Mouse (Mus musculus) CH12.LX (cell line): ENCODE data around the gene Ano5. TPM values are rescaled to one million over a fixed set of nuclear protein-coding genes. Genes with fewer than 3 reads are reported as not detected.

Experiments
- DNase-seq: peaks from one replicate; pipeline ENCODE4 v3.0.0-alpha.2; 2013; ENCODE audit errors: extremely low read depth
- H3K27ac ChIP-seq: 2 replicates; pipeline ENCODE4 v1.5.1; 2012; ENCODE audit warnings: low read depth, mild to moderate bottlenecking, control low read depth, moderate library complexity; ENCODE audit not compliant: insufficient read depth
- H3K27me3 ChIP-seq: replicated peaks from 2 replicates; pipeline ENCODE3; 2012; ENCODE audit warnings: inconsistent platforms
- H3K36me3 ChIP-seq, 2 experiments: replicated peaks in 1 of 2; 2 replicates each; pipeline versions ENCODE3 to v1.6.1; 2012; ENCODE audit warnings: inconsistent platforms in 1 of 2, low read length in 1 of 2, mild to moderate bottlenecking in 1 of 2, mixed read lengths in 1 of 2, moderate library complexity in 1 of 2; ENCODE audit not compliant: control insufficient read depth in 1 of 2, insufficient read depth in 1 of 2
- H3K4me1 ChIP-seq, 2 experiments: 2 replicates each; pipeline ENCODE4 v1.6.1; 2012; ENCODE audit warnings: inconsistent platforms in 1 of 2, moderate library complexity in 1 of 2; ENCODE audit not compliant: insufficient read depth in 2 of 2, control insufficient read depth in 1 of 2
- H3K4me2 ChIP-seq: 2 replicates; pipeline ENCODE4 v1.6.1; 2012; ENCODE audit warnings: low read depth, mild to moderate bottlenecking, control low read depth; ENCODE audit not compliant: poor library complexity, insufficient read depth, severe bottlenecking
- H3K4me3 ChIP-seq, 3 experiments: fragments of 150-350 bp in 1 of 3; sonication (generic) in 1 of 3; replicated peaks in 1 of 3; 2 replicates each; pipeline versions ENCODE3 to v1.5.1; 2011 to 2012; ENCODE audit warnings: low read depth in 2 of 3, low read length in 2 of 3, mild to moderate bottlenecking in 2 of 3, moderate library complexity in 2 of 3, control low read depth in 1 of 3, improper control_type of control experiment in 1 of 3, inconsistent platforms in 1 of 3, mixed read lengths in 1 of 3; ENCODE audit not compliant: poor library complexity in 1 of 3
- H3K79me2 ChIP-seq: replicated peaks from 2 replicates; pipeline ENCODE4 v1.6.1; 2012; ENCODE audit warnings: mild to moderate bottlenecking, moderate library complexity; ENCODE audit not compliant: control insufficient read depth, poor library complexity, insufficient read depth, severe bottlenecking; ENCODE audit errors: extremely low read depth
- H3K9ac ChIP-seq: 2 replicates; pipeline ENCODE4 v1.6.1; 2012; ENCODE audit warnings: low read depth, mild to moderate bottlenecking, control low read depth, moderate library complexity; ENCODE audit not compliant: insufficient read depth
- H3K9me3 ChIP-seq: replicated peaks from 2 replicates; pipeline ENCODE3; 2012; ENCODE audit warnings: low read length, inconsistent platforms, mixed read lengths
- BHLHE40 ChIP-seq: IDR thresholded peaks from 2 replicates; pipeline ENCODE4 v1.6.1; 2011; ENCODE audit warnings: mild to moderate bottlenecking, low read depth, low read length, improper control_type of control experiment
- CHD2 ChIP-seq: IDR thresholded peaks from 2 replicates; pipeline ENCODE4 v1.6.1; 2011; ENCODE audit warnings: low read length, improper control_type of control experiment
- ELF1 ChIP-seq: IDR thresholded peaks from 2 replicates; pipeline ENCODE4 v1.6.1; 2014; ENCODE audit warnings: low read depth, mild to moderate bottlenecking, inconsistent platforms, low read length, improper control_type of control experiment
- ETS1 ChIP-seq: conservative IDR thresholded peaks from 2 replicates; pipeline ENCODE4 v1.6.1; 2012; ENCODE audit warnings: low read depth, mild to moderate bottlenecking, inconsistent platforms, low read length, improper control_type of control experiment, moderate library complexity
- GABPA ChIP-seq: IDR thresholded peaks from 2 replicates; pipeline ENCODE4 v1.6.1; 2012; ENCODE audit warnings: low read depth, low read length, improper control_type of control experiment, inconsistent platforms; ENCODE audit not compliant: insufficient replicate concordance
- IRF4 ChIP-seq: IDR thresholded peaks from 2 replicates; pipeline ENCODE4 v1.6.1; 2014; ENCODE audit warnings: low read depth, mild to moderate bottlenecking, inconsistent platforms, low read length, improper control_type of control experiment
- JUND ChIP-seq: conservative IDR thresholded peaks from 2 replicates; pipeline ENCODE4 v1.6.1; 2011; ENCODE audit warnings: low read depth, low read length, improper control_type of control experiment
- KAT2A ChIP-seq: IDR thresholded peaks from 2 replicates; pipeline ENCODE4 v1.6.1; 2012; ENCODE audit warnings: low read length, improper control_type of control experiment, inconsistent platforms; ENCODE audit not compliant: insufficient replicate concordance
- MAFK ChIP-seq: IDR thresholded peaks from 2 replicates; pipeline ENCODE4 v1.6.1; 2011; ENCODE audit warnings: low read length, improper control_type of control experiment; ENCODE audit not compliant: insufficient replicate concordance
- PAX5 ChIP-seq: IDR thresholded peaks from 2 replicates; pipeline ENCODE4 v1.6.1; 2012; ENCODE audit warnings: low read length, inconsistent platforms, mixed read lengths
- RCOR1 ChIP-seq: conservative IDR thresholded peaks from 2 replicates; pipeline ENCODE4 v1.6.1; 2012; ENCODE audit warnings: low read depth, mild to moderate bottlenecking, inconsistent platforms, low read length, improper control_type of control experiment
- SMC3 ChIP-seq: IDR thresholded peaks from 2 replicates; pipeline ENCODE4 v1.6.1; 2011; ENCODE audit warnings: low read depth, low read length, improper control_type of control experiment
- TCF12 ChIP-seq: IDR thresholded peaks from 2 replicates; pipeline ENCODE4 v1.6.1; 2014; ENCODE audit warnings: low read depth, mild to moderate bottlenecking, inconsistent platforms, low read length, improper control_type of control experiment
- UBTF ChIP-seq: IDR thresholded peaks from 2 replicates; pipeline ENCODE4 v1.6.1; 2012; ENCODE audit warnings: low read depth, mild to moderate bottlenecking, inconsistent platforms, low read length, improper control_type of control experiment, moderate library complexity
- USF2 ChIP-seq: conservative IDR thresholded peaks from 2 replicates; pipeline ENCODE4 v1.6.1; 2011; ENCODE audit warnings: low read depth, low read length, improper control_type of control experiment
- ZC3H11A ChIP-seq: IDR thresholded peaks from 2 replicates; pipeline ENCODE4 v1.6.1; 2012; ENCODE audit warnings: low read depth, mild to moderate bottlenecking, inconsistent platforms, low read length, improper control_type of control experiment
- ZKSCAN1 ChIP-seq: IDR thresholded peaks from 2 replicates; pipeline ENCODE4 v1.6.1; 2012; ENCODE audit warnings: low read depth, inconsistent platforms, low read length, improper control_type of control experiment, borderline replicate concordance
- ZMIZ1 ChIP-seq: IDR thresholded peaks from 2 replicates; pipeline ENCODE4 v1.6.1; 2012; ENCODE audit warnings: low read depth, mild to moderate bottlenecking, inconsistent platforms, low read length, improper control_type of control experiment
- ZNF384 ChIP-seq: IDR thresholded peaks from 2 replicates; pipeline ENCODE4 v1.6.1; 2012; ENCODE audit warnings: low read depth, low read length, improper control_type of control experiment, inconsistent platforms
- dilution Hi-C: fragments of 300-500 bp; cut with MboI; formaldehyde crosslinking; loops from 2 replicates; pipeline ENCODE4 v1.14.3; 2020; ENCODE audit warnings: low sequenced_read_pairs; ENCODE audit not compliant: extremely low pct_unique_long_range_greater_than_20kb, extremely low pct_ligation_motif_present
- in situ Hi-C: fragments of 300-500 bp; cut with MboI; formaldehyde crosslinking; loops from 3 replicates; pipeline ENCODE4 v1.14.3; 2019; ENCODE audit warnings: low sequenced_read_pairs, low pct_ligation_motif_present, low pct_unique_long_range_greater_than_20kb, mixed read lengths
- polyA plus RNA-seq: library from polyadenylated mRNA; unstranded; fragments of >175 nt; gene quantifications from 2 replicates; pipeline ENCODE4 v1.2.1, GENCODE M21; 2012; ENCODE audit warnings: low read depth; ENCODE audit not compliant: insufficient read length
- total RNA-seq, 2 experiments: library from RNA; depleted of rRNA; stranded (reverse); fragments of 300-350 nt in 1 of 2; fragments of >200 nt in 1 of 2; gene quantifications; 2 replicates each; pipeline ENCODE4 v1.2.3; 2012 to 2014

Ano5 gene
- total and polyA plus RNA-seq, 3 experiments, result not detected

DNA sequence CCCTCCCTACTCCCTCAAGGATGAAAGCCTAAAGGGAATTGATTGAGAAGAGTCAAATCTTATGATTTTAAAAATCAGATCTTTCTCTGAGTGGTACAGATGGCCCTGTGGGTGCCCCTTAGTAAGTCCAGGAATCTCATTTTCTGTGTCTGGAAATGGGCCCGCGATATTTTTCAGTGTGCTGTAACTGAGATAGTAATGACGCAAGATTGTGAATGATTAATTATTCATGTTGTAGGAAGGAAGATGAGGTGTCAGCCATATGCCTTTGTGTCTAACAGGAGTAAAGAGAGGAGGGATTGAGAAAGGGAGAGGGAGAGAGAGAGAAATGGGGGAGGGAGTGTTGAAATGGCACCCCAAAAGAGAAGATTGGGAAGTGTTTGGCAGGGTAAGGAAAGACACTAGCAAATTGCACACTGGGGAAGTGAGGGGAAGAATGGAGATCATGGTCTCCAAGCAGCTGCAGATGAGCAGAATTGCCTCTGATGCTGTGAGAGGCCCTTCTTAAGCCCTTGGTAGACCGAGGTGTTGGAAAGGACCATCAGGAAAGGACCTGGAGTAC lies 113.6 kb downstream of the Ano5 start:
- H3K9ac ChIP-seq, result no peak overlapping the region
- H3K79me2 ChIP-seq, result no peaks in the 10 kb centered on the region
- H3K4me3 ChIP-seq, result no peak overlapping the region
- dilution Hi-C loops (no loop called here), in situ Hi-C loops (no loop called here)
- peaks cover 34% of the 10 kb centered on the region for H3K9me3 ChIP-seq
- H3K27me3 ChIP-seq, result no peaks in the 10 kb centered on the region
- H3K4me1 ChIP-seq, result no peaks in the 10 kb centered on the region
- no peaks in the 10 kb centered on the region for H3K36me3 ChIP-seq
- H3K27ac ChIP-seq, result no peak overlapping the region
- no peak for DNase-seq
- H3K4me2 ChIP-seq, result no peak overlapping the region
- TF ChIP-seq ZNF384 (no peak), ELF1 (no peak), BHLHE40 (no peak), KAT2A (no peak), GABPA (no peak), PAX5 (no peak), JUND (no peak), USF2 (no peak), SMC3 (no peak), ZC3H11A (no peak), ETS1 (no peak), RCOR1 (no peak), ZMIZ1 (no peak)

DNA sequence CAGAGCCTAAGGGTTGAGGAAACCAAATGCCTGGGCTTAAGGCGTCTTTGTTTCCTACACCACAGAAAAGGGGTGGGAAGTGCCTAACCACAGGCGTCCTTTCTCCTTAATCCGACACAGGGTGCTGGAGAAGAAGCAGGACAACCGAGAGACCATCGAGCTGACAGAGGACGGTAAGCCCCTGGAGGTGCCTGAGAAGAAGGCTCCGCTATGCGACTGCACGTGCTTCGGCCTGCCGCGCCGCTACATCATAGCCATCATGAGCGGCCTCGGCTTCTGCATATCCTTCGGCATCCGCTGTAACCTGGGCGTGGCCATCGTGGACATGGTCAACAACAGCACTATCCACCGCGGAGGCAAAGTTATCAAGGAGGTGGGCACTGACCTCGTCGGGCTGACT lies 114.3 kb downstream of the Ano5 start:
- Histone ChIP-seq H3K9ac (no peak overlapping the region), H3K9me3 (peaks cover 34% of the 10 kb centered on the region), H3K4me1 (no peaks in the 10 kb centered on the region), H3K4me3 (no peak overlapping the region), H3K27me3 (no peaks in the 10 kb centered on the region)
- dilution Hi-C loops, result no loop called here
- no peak for TF ChIP-seq ZKSCAN1
- no peak for TF ChIP-seq CHD2
- no peak for TF ChIP-seq USF2
- no peak for TF ChIP-seq ZC3H11A
- TF ChIP-seq IRF4, result no peak
- no peak for TF ChIP-seq TCF12
- TF ChIP-seq JUND, result no peak
- TF ChIP-seq UBTF, result no peak
- no peak for TF ChIP-seq MAFK
- TF ChIP-seq, all 38 proteins: peak for 0
- H3K27ac ChIP-seq, result no peak overlapping the region
- H3K4me2 ChIP-seq, result no peak overlapping the region
- no peaks in the 10 kb centered on the region for H3K36me3 ChIP-seq
- H3K79me2 ChIP-seq, result no peaks in the 10 kb centered on the region
- in situ Hi-C loops, result no loop called here
- no peak for DNase-seq
